Mouse (Mus musculus) gastrocnemius, postnatal 36 days (tissue): ENCODE results near the gene Efcab2. TPM values are rescaled to one million over a fixed set of nuclear protein-coding genes. Genes with fewer than 3 reads are reported as not detected.

Experiments
- DNase-seq, 2 experiments: peaks; one replicate each; pipeline ENCODE4 v3.0.0; 2022
- intact Hi-C: fragments of 180-260 bp; cut with DNase I; formaldehyde crosslinking; loops from one replicate; pipeline ENCODE4 v1.15.1; 2025
- microRNA-seq, 2 experiments: library from miRNA; unstranded; fragments of <30 nt; microRNA quantifications; one replicate each; pipeline ENCODE4 v1.2.0; 2021
- total RNA-seq, 2 experiments: library from RNA; stranded (reverse); gene quantifications; 2 replicates each; pipeline ENCODE4 v1.2.3; 2021

The Efcab2 gene
- total RNA-seq, 2 experiments from 2014 or later, result 11.4 to 11.7 TPM

DNA sequence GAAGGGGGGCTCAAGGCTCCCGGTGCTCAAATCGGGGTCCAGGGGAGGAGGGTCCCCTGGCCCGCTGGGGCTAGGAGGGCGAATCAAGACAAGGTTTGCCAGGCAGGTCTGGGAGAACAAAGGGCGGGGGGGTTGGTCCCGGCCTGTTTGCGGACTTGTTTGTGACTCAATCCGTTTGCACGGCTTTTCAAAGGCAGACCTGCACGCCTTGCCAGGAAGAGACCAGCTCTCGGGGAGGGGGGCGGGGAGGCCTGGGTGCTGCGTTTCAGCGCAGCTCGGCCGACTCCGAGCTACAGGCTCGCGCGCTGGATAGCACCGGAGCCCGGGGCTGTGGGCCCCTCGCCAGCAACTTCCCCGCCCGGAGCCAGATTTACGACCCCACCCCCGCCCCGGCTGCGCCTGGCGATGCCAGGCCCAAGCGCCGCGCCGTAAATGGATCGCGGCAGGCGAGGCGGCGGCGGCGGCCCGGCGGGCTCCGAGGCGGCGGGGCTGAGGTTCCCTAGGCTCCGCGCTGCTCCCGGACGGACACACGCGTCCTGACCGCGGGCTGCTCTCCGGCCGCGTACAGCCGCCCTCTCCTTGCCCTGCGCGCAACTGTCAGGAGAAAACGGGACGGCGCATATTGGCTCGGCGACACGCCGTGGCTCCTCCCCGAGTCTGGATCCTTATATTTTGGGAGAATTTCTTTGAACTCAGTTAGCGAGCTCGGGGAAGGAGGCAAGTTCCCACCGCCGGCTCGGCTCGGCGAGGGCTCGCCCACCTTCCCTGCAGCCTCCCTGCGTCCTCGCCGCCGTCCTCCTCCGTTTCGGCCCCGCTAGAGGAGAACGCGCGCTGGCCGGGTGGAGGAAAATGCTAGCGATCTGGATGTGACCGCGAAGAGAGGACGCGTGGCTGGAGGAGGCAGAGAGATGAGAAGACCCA lies 122.8 kb downstream of the Efcab2 start, which contains the start of gene Kif26b:
Kif26b (plus strand) TSS at position 695 of the 921 bp plus-strand sequence.
- peak in 1 of 2 experiments; percentile 30 for DNase-seq
- intact Hi-C loops, result loop anchor here (5.0 kb wide), 2 partner anchors 434 to 704 kb away; no protein-coding TSS in a partner anchor

DNA sequence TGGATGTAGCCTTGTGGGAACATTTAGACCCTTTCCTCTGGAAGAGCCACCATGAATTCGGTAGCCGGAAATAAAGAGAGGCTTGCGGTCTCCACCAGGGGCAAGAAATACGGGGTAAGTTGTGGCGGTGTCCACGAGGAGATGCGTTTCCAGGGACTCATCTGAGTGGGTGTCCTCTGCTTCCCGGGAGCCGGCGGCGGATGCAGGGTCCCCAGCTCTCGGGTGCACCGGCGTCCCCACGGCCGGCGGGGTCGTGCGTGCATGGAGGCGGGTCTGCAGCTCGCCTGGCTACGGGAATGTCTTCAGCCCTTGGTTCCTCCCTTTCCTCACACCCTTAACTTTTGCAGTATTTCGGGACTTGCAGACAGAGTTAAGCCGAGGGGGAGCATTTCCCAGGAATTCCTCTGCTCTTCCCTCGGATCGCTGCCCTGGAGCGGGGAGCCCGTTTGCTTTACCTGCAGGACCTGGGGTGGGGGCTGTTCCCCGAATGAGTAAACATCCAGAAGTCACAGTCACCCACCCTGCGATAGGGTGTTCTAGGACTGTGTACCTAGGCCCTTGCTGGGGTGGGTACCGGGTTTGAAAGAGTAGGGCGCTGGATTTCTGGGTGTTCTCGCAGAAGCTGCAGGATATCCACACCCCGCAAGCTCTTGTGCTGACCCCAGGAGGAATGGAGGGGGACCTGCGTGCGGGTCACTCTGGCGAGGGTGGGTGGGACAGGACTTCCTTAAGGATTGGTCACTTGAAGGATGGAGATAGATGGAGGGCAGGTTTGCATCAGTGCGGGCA lies 123.8 kb downstream of the Efcab2 start:
- intact Hi-C loops, result loop anchor here (1.0 to 5.0 kb wide), 5 partner anchors 158 to 948 kb away; no protein-coding TSS in a partner anchor
- no peak for DNase-seq

DNA sequence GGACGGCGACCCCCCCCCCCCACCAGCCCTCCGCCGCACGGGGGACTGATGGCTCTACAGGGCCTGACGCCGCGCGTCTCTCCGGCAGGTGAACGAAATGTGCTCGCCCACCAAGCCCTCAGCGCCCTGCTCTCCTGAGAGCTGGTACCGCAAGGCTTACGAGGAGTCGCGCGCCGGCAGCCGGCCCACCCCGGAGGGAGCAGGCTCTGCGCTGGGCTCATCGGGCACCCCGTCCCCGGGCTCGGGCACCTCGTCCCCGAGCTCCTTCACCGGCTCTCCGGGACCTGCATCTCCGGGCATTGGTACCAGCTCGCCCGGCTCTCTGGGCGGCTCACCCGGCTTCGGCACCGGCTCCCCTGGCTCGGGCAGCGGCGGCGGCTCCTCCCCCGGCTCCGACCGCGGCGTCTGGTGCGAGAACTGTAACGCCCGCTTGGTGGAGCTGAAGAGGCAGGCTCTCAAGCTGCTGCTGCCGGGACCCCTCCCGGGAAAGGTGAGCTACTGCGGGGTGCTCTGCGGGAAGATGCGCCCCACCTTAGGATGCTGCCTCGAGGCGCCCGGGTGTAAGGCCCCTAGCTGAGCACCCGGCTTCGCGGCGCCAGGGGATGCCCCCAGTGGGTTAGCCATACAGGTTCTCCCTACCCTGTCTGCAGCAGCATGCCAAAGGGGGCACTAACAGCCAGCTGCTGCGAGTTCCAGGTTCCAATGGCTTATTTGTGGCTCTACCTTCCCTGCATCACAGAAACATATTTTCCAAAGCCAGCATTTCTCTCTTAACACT lies 124.6 kb downstream of the Efcab2 start:
- DNase-seq, result peak; percentile 62 to 65
- intact Hi-C loops, result loop anchor here (1.0 to 5.0 kb wide), 3 partner anchors 157 to 947 kb away; no protein-coding TSS in a partner anchor

Small RNAs within 50 kb of the gene (microRNA-seq; reads per million reads assigned to microRNA genes)
- gene Gm27458, result 0 reads per million in 2 experiments

Other genes starting within 250 kb of the Efcab2 start
- 10 to 100 TPM; 29.2 to 30.3 TPM for gene Desi2, start 218.7 kb upstream of the Efcab2 start, total RNA-seq
- 10 to 100 TPM; 31.6 to 33.7 TPM for gene Cox20, start 87.0 kb upstream of the Efcab2 start, total RNA-seq
- 100 to 1,000 TPM in 1 of 2 experiments, 10 to 100 TPM in 1; 91.7 to 124 TPM for gene Hnrnpu, start 68.3 kb upstream of the Efcab2 start, total RNA-seq
- gene Kif26b, start 123.0 kb downstream of the Efcab2 start, total RNA-seq, result 1 to 10 TPM; 1.7 to 2.8 TPM